Mouse (Mus musculus): ENCODE data around the gene Clasrp. TPM values are rescaled to one million over a fixed set of nuclear protein-coding genes. Genes with fewer than 3 reads are reported as not detected.
A peak's percentile ranks its signal among the peaks of the same experiment; 100 is the strongest.

The Clasrp gene
- polyA plus RNA-seq, 2 experiments, result 7.5 to 21.3 TPM

DNA sequence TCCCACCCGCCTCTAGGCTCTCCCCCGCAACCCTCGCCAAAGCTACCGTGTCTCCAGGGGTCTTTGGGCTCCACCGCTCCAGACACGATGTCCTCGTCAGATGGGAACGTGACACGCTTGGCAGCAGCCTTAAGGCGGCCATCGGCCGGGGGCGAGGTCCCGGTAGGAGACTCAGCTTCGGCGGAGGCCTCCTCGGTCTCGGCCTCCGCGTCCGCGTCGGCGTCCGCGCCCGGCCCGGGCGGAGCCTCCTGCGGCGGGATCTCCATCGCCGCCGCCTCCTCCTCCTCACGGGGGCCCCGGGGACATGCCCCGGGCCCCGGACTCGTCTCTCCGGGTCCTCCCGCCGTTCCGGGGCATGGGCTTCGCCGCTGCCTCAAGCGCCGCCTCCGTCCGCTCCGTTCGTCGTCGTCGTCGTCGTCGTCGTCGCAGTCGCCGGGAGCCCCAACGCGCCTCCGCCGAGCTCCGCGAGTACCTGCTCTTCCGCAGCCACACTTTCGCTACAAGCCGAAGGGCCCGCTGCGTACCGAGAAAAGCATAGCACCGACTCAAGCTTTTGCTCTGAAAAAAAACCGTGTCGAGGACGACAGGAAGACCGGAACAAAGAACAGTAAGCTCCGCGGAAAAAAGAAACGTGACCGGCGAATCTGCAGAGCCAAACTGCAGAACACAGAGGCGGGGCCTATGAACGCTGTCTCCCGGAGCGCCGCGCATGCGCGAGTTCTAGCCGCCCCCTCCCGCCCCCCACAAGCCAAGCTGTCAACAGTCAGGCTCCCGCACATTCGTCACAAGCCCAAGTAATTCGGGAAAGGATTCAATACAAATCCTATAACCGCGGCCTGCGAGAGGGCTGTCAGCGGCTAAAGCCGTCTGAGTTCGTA is 42.3 kb downstream of the Clasrp start:
- WGBS (ENCODE audit: insufficient replicate concordance), result under 1% methylated on average over 100 of the region's 102 CpGs
- Histone ChIP-seq H3K4me3 (ENCODE audit: insufficient read depth in 1 of 2, low read depth in 2 of 2, low read length in 2 of 2) (peak overlapping the region; percentile 95 to 96), H3K4me2 (ENCODE audit: low read depth) (peak overlapping the region; percentile 94), H3K27ac (peak overlapping the region; percentile 97), H3K27me3 (ENCODE audit: control insufficient read depth, insufficient read depth, low read length) (no peaks in the 10 kb centered on the region), H3K36me3 (replicated peaks; ENCODE audit: control insufficient read depth, insufficient read depth, low read depth) (peaks cover 27% of the 10 kb centered on the region), H3K9me3 (ENCODE audit: control insufficient read depth, low read length) (peaks cover 4% of the 10 kb centered on the region), H3K4me1 (replicated peaks; ENCODE audit: control insufficient read depth in 2 of 2, insufficient read depth in 2 of 2, low read length in 1 of 2) (peaks cover 43 to 57% of the 10 kb centered on the region in 2 experiments), H3K9ac (replicated peaks) (peak overlapping the region; percentile 94)
- TF ChIP-seq EP300 (IDR thresholded peaks at IDR 0.05; ENCODE audit: low read depth) (no peak), CTCF (IDR thresholded peaks at IDR 0.05; ENCODE audit: low read depth) (no peak)
- ATAC-seq (ENCODE audit: insufficient read depth) (peak; percentile 81), DNase-seq (ENCODE audit: low read depth in 3 of 3, low spot score in 3 of 3) (peak; percentile 85 to 88 (median 86))

- peaks cover 30% of the 10 kb centered on the region for H3K36me3 ChIP-seq (replicated peaks; ENCODE audit: control insufficient read depth, insufficient read depth, low read depth)
- DNase-seq (ENCODE audit: low read depth in 3 of 3, low spot score in 3 of 3) (no peak), ATAC-seq (ENCODE audit: insufficient read depth) (no peak)
- peak overlapping the region; percentile 95 to 96 for H3K4me3 ChIP-seq (ENCODE audit: insufficient read depth in 1 of 2, low read depth in 2 of 2, low read length in 2 of 2)
- H3K27ac ChIP-seq, result peak overlapping the region; percentile 97
- peaks cover 4% of the 10 kb centered on the region for H3K9me3 ChIP-seq (ENCODE audit: control insufficient read depth, low read length)
- no peaks in the 10 kb centered on the region for H3K27me3 ChIP-seq (ENCODE audit: control insufficient read depth, insufficient read depth, low read length)
- WGBS (ENCODE audit: insufficient replicate concordance), result 0% methylated on average over 11 of the region's 11 CpGs
- H3K4me2 ChIP-seq (ENCODE audit: low read depth), result peak overlapping the region; percentile 94
- TF ChIP-seq EP300 (IDR thresholded peaks at IDR 0.05; ENCODE audit: low read depth) (no peak), CTCF (IDR thresholded peaks at IDR 0.05; ENCODE audit: low read depth) (no peak)
- peaks cover 43 to 57% of the 10 kb centered on the region in 2 experiments for H3K4me1 ChIP-seq (replicated peaks; ENCODE audit: control insufficient read depth in 2 of 2, insufficient read depth in 2 of 2, low read length in 1 of 2)
- H3K9ac ChIP-seq (replicated peaks), result peak overlapping the region; percentile 94
These were observed 42.9 kb downstream of the Clasrp start for GRCm38 (mm10) chr7:19561431-19561764.

DNA sequence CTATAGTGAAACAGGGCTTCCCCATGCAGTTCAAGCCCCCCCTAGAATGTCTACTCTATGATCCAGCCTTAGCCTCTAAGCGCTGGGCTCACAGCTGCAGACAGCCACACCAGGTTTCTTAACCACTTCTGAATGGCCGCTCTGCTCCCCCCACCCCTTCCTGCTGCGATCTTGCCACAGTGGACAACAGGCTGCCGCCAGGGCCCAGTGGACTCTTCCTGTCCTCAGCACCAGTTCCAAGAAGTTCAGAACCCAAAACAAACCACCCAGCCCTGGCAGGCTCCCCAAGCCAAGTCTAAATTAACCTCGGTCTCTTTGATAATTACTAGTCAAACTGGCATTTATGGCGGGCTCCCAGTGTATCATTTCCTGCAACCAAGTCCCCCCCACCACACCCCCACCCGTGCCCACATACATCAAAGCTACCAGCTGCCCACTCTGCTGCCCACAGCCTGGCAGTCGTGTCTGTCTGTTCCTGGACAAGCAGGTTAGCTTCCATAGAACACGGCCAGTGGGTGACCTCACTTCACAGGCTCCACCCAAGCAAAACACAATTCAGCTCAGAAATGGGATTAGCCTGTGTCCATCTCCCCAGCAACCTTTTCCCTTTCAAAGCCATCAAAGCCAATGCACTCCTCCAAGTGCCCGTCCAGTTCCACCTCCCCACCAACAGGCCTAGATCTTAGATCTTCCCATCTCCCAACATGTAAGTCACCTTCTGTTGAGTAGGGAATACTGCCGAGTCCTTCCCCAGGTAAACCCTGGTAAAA is 43.6 kb downstream of the Clasrp start:
- H3K4me3 ChIP-seq (ENCODE audit: insufficient read depth in 1 of 2, low read depth in 2 of 2, low read length in 2 of 2), result peak overlapping the region; percentile 95 to 96
- H3K9ac ChIP-seq (replicated peaks), result peak overlapping the region; percentile 94
- ATAC-seq (ENCODE audit: insufficient read depth) (no peak), DNase-seq (ENCODE audit: low read depth in 3 of 3, low spot score in 3 of 3) (no peak)
- no peak for TF ChIP-seq CTCF (IDR thresholded peaks at IDR 0.05; ENCODE audit: low read depth)
- TF ChIP-seq EP300 (IDR thresholded peaks at IDR 0.05; ENCODE audit: low read depth), result no peak
- WGBS (ENCODE audit: insufficient replicate concordance), result 7% methylated on average over 11 of the region's 11 CpGs
- peak overlapping the region; percentile 97 for H3K27ac ChIP-seq
- H3K9me3 ChIP-seq (ENCODE audit: control insufficient read depth, low read length), result peaks cover 4% of the 10 kb centered on the region
- peaks cover 33% of the 10 kb centered on the region for H3K36me3 ChIP-seq (replicated peaks; ENCODE audit: control insufficient read depth, insufficient read depth, low read depth)
- no peaks in the 10 kb centered on the region for H3K27me3 ChIP-seq (ENCODE audit: control insufficient read depth, insufficient read depth, low read length)
- H3K4me1 ChIP-seq (replicated peaks; ENCODE audit: control insufficient read depth in 2 of 2, insufficient read depth in 2 of 2, low read length in 1 of 2), result peaks cover 43 to 57% of the 10 kb centered on the region in 2 experiments
- H3K4me2 ChIP-seq (ENCODE audit: low read depth), result peak overlapping the region; percentile 94

DNA sequence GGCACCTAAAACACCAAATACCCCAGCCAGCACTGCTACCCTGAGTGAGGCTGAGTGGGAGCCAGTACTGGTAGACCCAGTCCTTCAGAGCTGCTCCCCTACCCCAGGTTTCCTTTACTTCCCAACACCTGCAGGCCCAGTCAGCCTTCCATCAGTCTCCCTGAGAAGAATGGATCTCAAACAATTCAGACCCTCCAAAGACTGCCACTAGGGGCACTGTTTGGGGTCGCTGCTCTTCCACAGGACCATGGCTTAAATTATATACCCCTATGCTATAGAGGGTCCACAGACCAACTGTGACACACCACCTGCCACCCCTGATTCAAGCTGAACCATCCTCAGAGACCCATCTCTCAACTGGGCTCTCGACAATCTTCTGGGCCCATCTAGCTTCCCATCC is 45.3 kb downstream of the Clasrp start:
- no peak for DNase-seq (ENCODE audit: low read depth in 3 of 3, low spot score in 3 of 3)
- no peaks in the 10 kb centered on the region for H3K9me3 ChIP-seq (ENCODE audit: control insufficient read depth, low read length)
- peaks cover 27 to 41% of the 10 kb centered on the region in 2 experiments for H3K4me1 ChIP-seq (replicated peaks; ENCODE audit: control insufficient read depth in 2 of 2, insufficient read depth in 2 of 2, low read length in 1 of 2)
- no peaks in the 10 kb centered on the region for H3K27me3 ChIP-seq (ENCODE audit: control insufficient read depth, insufficient read depth, low read length)
- H3K27ac ChIP-seq, result no peak overlapping the region
- no peak for ATAC-seq (ENCODE audit: insufficient read depth)
- H3K4me2 ChIP-seq (ENCODE audit: low read depth), result peak overlapping the region; percentile 94
- TF ChIP-seq EP300 (IDR thresholded peaks at IDR 0.05; ENCODE audit: low read depth) (no peak), CTCF (IDR thresholded peaks at IDR 0.05; ENCODE audit: low read depth) (peak; percentile 70)
- WGBS (ENCODE audit: insufficient replicate concordance), result 38% methylated on average over 2 of the region's 2 CpGs
- H3K4me3 ChIP-seq (ENCODE audit: insufficient read depth in 1 of 2, low read depth in 2 of 2, low read length in 2 of 2), result peak overlapping the region in 1 of 2 experiments; percentile 95; a peak in 2 of 4 replicates
- peaks cover 30% of the 10 kb centered on the region for H3K36me3 ChIP-seq (replicated peaks; ENCODE audit: control insufficient read depth, insufficient read depth, low read depth)
- H3K9ac ChIP-seq (replicated peaks), result peak overlapping the region; percentile 40
